Mouse (Mus musculus): ENCODE results near the gene BC034090. TPM values are rescaled to one million over a fixed set of nuclear protein-coding genes. Genes with fewer than 3 reads are reported as not detected.
"Not testable (repeated sequence)": the region's sequence is repeated elsewhere in the genome, so short reads cannot be mapped to it uniquely, and the experiment has no call there.

The BC034090 gene
- total RNA-seq, 2 experiments from 2014 or later: not detected

DNA sequence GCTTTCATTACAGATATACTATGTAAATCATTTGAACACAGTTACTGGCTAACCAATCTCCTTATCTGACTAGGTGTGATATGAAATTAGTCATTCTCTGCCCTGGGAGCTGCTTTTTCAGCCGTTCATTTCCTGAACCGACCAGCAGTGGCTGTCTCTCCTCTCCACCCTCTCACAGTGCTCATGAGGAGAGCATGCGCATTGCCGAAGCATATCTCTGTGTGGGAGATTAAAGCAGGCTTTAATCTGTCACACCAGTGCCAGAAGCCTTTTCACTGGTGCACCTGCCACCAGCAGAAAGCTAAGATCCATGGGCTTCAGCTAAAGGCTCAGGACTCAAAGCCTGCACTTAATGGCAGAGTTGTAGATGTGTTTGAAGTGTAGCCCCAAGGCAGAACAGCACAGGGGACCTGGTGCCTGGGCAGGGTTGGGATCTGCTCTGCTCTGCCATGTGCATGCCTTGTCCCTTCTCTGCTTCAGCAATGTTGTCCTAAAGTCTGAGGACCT lies 42.8 kb downstream of the BC034090 start:
- no peak for ATAC-seq (replicated peaks; ENCODE audit: low FRiP score, poor library complexity, severe bottlenecking)

DNA sequence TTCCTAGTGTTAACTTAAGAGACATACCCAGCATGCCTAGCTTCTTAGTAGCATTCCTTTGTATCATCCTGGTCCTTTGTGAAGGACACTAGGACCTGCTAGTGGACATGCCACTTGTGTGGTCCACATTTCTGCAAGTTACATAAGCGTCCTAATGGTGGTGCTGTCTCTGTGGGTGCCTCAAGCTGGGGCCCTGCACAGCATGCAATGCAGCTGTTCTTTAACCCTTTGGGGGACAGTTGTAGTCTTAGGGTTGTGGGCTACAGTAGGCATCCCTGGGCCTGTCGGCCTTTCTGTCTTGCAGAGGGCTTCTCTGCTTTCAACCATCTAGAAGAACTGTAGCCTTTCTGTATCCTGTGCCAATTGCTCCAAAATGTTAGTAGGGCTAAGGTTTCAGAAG lies 43.3 kb downstream of the BC034090 start:
- no peak for ATAC-seq (replicated peaks; ENCODE audit: low FRiP score, poor library complexity, severe bottlenecking)

- ATAC-seq (replicated peaks; ENCODE audit: low FRiP score, poor library complexity, severe bottlenecking): no peak
Measured at GRCm38 (mm10) chr1:155199522-155199921, 44.7 kb downstream of the BC034090 start.

DNA sequence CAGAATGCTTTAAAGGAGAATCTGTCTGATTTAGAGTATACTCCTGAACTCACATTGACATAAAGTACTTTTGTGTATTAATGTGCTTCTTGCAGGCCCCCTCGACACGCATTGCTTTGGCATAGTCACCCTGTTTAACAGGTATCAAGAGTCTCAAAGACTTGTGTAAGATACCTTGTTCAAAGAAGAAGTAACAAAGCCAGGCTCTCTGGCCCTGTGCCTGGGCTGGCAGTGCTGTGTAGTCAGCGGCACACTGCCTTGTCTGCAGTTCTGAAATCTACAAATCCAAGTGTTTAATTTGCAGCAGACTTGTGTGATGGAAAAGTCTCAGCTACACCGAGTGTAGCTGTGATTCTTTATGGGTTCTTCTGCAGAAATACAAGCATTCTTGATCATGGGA lies 47.6 kb downstream of the BC034090 start:
- ATAC-seq (replicated peaks; ENCODE audit: low FRiP score, poor library complexity, severe bottlenecking): no peak

DNA sequence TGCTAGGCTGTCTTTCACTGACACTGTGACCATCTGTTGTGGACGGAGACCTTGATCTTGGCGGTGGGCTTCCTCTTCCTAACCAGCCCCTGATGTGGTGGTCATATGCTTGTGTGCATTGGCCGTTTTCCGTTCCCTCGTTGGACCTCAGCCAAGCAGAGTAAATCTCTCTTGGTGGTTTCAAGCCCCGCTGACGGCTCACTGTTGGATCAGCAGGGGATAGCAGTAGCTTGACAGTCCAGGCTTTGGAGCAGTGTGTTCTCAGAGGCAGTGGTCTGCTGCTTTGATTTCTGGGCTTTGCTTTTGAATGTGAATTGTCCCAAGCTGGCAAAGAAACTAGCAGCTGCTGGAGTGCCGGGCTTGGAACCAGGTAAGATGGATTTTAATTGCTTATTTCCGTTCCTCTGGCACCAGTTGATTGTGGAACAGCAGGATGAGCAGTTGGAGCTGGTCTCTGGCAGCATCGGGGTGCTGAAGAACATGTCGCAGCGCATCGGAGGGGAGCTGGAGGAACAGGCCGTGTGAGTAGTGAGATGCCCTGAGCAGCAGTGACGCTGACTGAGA lies 51.4 kb downstream of the BC034090 start:
- ATAC-seq (replicated peaks; ENCODE audit: low FRiP score, poor library complexity, severe bottlenecking): no peak

- ATAC-seq (replicated peaks; ENCODE audit: low FRiP score, poor library complexity, severe bottlenecking): no peak
Measured at GRCm38 (mm10) chr1:155191671-155192070, 52.6 kb downstream of the BC034090 start.

- ATAC-seq (replicated peaks; ENCODE audit: low FRiP score, poor library complexity, severe bottlenecking): no peak
Measured at GRCm38 (mm10) chr1:155191219-155191618, 53.0 kb downstream of the BC034090 start.

DNA sequence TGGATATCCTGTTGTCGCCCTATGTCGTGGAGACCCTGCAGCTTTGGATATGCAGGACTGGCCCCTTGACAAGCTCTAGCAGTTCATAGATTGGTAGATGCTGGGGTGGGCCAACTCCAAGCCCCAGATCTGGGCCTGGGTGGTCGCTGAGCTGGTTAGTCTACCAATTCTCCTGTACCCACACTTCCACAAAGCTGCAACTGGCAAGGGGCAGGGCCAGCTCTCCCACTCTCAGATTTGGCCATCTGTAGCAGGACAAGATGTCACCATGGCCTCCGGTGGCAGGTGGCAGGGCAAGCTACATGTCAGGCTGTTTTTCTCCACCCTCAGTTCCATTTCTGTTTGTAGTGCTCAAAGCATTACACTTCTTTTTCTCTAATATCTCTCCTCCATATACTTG lies 55.6 kb downstream of the BC034090 start:
- no peak for ATAC-seq (replicated peaks; ENCODE audit: low FRiP score, poor library complexity, severe bottlenecking)

DNA sequence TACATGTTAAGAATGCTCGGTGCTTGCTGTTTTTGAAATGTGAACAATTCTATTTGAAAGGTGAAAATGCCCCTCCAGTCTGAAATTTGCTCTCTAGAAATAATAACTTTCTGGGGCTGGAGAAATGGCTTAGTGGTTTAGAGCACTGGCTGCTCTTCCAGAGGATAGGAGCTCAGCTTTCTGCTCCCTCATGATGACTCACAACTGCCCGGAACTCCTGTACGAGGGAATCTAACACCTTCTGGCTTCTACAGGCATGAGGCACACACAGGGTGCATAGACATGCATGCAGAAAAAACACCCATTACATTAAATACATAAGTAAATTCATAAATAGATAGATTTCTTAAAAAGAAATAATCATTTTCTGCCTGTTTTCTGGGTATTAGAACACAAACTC lies 60.1 kb downstream of the BC034090 start:
- ATAC-seq (replicated peaks; ENCODE audit: low FRiP score, poor library complexity, severe bottlenecking): no peak

DNA sequence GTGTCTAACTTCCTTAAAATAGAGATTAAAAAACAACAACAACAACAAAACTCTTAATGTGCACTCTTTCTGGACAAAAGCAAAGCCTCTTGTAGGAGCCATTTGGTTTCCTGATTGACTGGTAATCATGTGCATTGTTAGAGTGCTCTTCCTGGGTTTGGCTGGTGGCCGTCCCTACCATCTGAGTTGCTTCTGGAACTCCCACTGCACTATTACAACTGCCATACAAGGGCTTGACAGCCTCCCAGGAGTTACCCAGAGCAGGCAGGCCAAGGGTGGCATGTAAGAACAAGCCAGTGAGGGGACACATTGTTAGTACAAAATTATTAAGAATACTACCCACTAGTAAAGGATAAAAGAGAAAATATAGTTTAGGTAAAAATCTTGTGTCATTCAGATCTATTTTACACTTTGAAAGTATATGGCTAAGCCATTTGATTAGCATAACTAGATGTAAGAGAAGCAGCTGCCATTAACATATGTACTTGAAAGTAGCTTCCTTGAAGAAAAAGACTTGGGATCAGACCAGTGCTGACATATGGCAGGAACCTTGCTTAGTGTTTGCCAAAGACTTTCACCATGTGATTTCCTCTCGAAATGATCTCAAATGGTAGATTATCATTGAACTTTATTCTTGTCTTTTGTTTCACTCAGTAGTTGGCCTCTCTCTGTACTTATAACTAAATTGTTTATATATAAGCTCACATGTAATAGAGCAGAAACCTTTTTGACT lies 65.9 kb downstream of the BC034090 start:
- no peak for ATAC-seq (replicated peaks; ENCODE audit: low FRiP score, poor library complexity, severe bottlenecking)

DNA sequence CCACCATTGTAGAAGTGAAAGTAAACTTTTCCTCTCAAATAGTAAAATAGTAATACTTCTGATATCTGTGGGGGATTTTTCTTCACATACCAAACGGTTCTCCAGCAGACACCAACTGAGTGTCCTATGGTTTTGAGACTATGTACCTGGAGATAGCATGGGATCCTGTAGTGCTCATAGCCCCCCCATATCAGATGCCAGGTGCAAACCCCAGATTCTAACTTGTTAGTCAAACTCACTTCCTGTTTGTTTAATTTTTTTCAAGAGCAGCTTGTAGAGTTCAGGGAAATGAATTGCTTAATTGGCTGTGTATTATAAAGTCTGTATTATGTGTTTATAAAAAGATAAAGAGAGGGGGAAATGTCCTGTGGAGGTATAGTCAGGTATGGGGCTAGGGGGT lies 69.8 kb downstream of the BC034090 start:
- no peak for ATAC-seq (replicated peaks; ENCODE audit: low FRiP score, poor library complexity, severe bottlenecking)

DNA sequence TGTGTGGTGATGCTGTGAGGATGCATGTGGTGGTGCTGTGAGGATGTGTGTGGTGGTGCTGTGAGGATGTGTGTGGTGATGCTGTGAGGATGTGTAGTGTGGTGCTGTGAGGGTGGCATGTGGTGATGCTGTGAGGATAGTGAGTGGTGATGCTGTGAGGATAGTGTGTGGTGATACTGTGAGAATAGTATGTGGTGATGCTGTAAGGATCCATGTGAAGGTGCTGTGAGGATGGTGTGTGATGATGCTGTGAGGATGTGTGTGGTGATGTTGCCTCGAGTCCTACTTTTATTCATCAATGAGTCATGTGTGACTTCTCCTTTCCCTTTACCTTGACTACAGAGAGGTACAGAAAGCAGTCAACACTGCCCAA lies 70.6 kb downstream of the BC034090 start:
- not testable (repeated sequence) for ATAC-seq (replicated peaks; ENCODE audit: low FRiP score, poor library complexity, severe bottlenecking)

DNA sequence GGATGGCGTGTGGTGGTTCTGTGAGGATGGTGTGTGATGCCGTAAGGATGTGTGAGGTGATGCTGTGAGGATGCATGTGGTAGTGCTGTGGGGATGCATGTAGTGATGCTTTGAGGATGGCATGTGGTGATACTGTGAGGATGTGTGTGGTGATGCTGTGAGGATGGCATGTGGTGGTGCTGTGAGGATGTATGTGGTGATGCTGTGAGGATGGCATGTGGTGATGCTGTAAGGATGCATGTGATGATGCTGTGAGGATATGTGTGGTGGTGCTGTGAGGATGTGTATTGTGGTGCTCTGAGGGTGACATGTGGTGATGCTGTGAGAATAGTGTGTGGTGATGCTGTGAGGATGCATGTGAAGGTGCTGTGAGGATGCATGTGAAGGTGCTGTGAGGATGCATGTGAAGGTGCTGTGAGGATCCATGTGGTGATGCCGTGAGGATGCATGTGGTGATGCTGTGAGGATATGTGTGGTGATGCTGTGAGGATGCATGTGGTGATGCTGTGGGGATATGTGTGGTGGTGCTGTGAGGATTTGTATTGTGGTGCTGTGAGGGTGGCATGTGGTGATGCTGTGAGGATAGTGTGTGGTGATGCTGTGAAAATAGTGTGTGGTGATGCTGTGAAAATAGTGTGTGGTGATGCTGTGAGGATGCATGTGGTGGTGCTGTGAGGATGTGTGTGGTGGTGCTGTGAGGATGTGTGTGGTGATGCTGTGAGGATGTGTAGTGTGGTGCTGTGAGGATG lies 71.2 kb downstream of the BC034090 start:
- no peak for ATAC-seq (replicated peaks; ENCODE audit: low FRiP score, poor library complexity, severe bottlenecking)

- ATAC-seq (replicated peaks; ENCODE audit: low FRiP score, poor library complexity, severe bottlenecking): no peak
Measured at GRCm38 (mm10) chr1:155169935-155170334, 74.3 kb downstream of the BC034090 start.

GRCm38 (mm10) chr1:155167453-155167852 lies 76.8 kb downstream of the BC034090 start:
- no peak for ATAC-seq (replicated peaks; ENCODE audit: low FRiP score, poor library complexity, severe bottlenecking)

Other genes with a start within 250 kb of the BC034090 start
- gene Ier5, start 144.8 kb downstream of the BC034090 start, total RNA-seq (2015; ENCODE audit: low replicate concordance): 13.7 and 15.9 TPM in 2 replicates
- 11.3 and 13.9 TPM in 2 replicates for gene Ier5, start 144.8 kb downstream of the BC034090 start, total RNA-seq (2017; ENCODE audit: low replicate concordance)
- gene Mr1, start 97.6 kb downstream of the BC034090 start, total RNA-seq (2015; ENCODE audit: low replicate concordance): 2.1 TPM in 1 of 2 replicates, not detected in the other
- 1.1 and 2.4 TPM in 2 replicates for gene Mr1, start 97.6 kb downstream of the BC034090 start, total RNA-seq (2017; ENCODE audit: low replicate concordance)
- gene Stx6, start 85.7 kb downstream of the BC034090 start, total RNA-seq (2015; ENCODE audit: low replicate concordance): 5.0 and 5.4 TPM in 2 replicates
- 1.8 and 3.3 TPM in 2 replicates for gene Stx6, start 85.7 kb downstream of the BC034090 start, total RNA-seq (2017; ENCODE audit: low replicate concordance)
- gene Xpr1, start 173.0 kb upstream of the BC034090 start, total RNA-seq (2015; ENCODE audit: low replicate concordance): 31.0 and 38.1 TPM in 2 replicates
- 15.9 and 28.3 TPM in 2 replicates for gene Xpr1, start 173.0 kb upstream of the BC034090 start, total RNA-seq (2017; ENCODE audit: low replicate concordance)